Mouse (Mus musculus) midbrain, postnatal 0 days (tissue): ENCODE data around the gene Necap2. TPM values are rescaled to one million over a fixed set of nuclear protein-coding genes. Genes with fewer than 3 reads are reported as not detected.

Experiments
- ATAC-seq: fragments of 200-750 bp; cut with Nextera tagmentation; 2 replicates; pipeline ENCODE4 v1.8.0; 2017; ENCODE audit warnings: moderate number of reproducible peaks, mild to moderate bottlenecking, moderate TSS enrichment, moderate library complexity; ENCODE audit not compliant: low FRiP score
- DNase-seq: peaks from one replicate; pipeline ENCODE4 v3.0.0-alpha.2; 2015; ENCODE audit warnings: low spot score
- H3K27ac ChIP-seq: fragments of 300-500 bp; sonication (generic); 2 replicates; pipeline ENCODE4 v1.5.1; 2014; ENCODE audit warnings: low read depth, mild to moderate bottlenecking, low read length, mixed read lengths
- H3K27me3 ChIP-seq: fragments of 300-500 bp; sonication (generic); 2 replicates; pipeline ENCODE4 v1.6.1; 2014; ENCODE audit warnings: low read length, control low read depth, mixed read lengths; ENCODE audit not compliant: insufficient read depth
- H3K36me3 ChIP-seq: fragments of 300-500 bp; sonication (generic); 2 replicates; pipeline ENCODE4 v1.6.1; 2014; ENCODE audit warnings: low read length, control low read depth, mixed read lengths; ENCODE audit not compliant: insufficient read depth
- H3K4me1 ChIP-seq: fragments of 300-500 bp; sonication (generic); 2 replicates; pipeline ENCODE4 v1.6.1; 2014; ENCODE audit warnings: mild to moderate bottlenecking, control low read depth, antibody characterized with exemption, low read length, mixed read lengths; ENCODE audit not compliant: insufficient read depth
- H3K4me2 ChIP-seq: fragments of 300-500 bp; sonication (generic); 2 replicates; pipeline ENCODE4 v1.6.1; 2014; ENCODE audit warnings: low read depth, mild to moderate bottlenecking, low read length, mixed read lengths; ENCODE audit not compliant: poor library complexity, severe bottlenecking
- H3K4me3 ChIP-seq: fragments of 300-500 bp; sonication (generic); 2 replicates; pipeline ENCODE4 v1.5.1; 2014; ENCODE audit warnings: low read depth, mild to moderate bottlenecking, low read length, moderate library complexity
- H3K9ac ChIP-seq: fragments of 300-500 bp; sonication (generic); replicated peaks from 2 replicates; pipeline ENCODE4 v1.6.1; 2014; ENCODE audit warnings: mild to moderate bottlenecking, low read length, moderate library complexity, mixed read lengths; ENCODE audit not compliant: poor library complexity, severe bottlenecking
- H3K9me3 ChIP-seq: fragments of 300-500 bp; sonication (generic); 2 replicates; pipeline ENCODE4 v1.6.1; 2016; ENCODE audit warnings: low read length, control low read depth
- CTCF ChIP-seq: IDR thresholded peaks from 2 replicates; pipeline ENCODE4 v1.5.1; 2016; ENCODE audit warnings: antibody characterized with exemption, mild to moderate bottlenecking
- WGBS: fragments of 180-500 bp; shearing (Covaris S2); extraction: QIAGEN DNeasy Blood & Tissue Kit; methylation state at CpG from one replicate; pipeline ENCODE4 v1.1.7; 2014; 5-methylcytosine and 5-hydroxymethylcytosine counted together
- polyA plus RNA-seq: library from polyadenylated mRNA; unstranded; fragments of >200 nt; fragmentation: Nextera tagmentation; extraction: Ambion mirVana; gene quantifications from 2 replicates; pipeline ENCODE4 v1.2.1, GENCODE M21; 2015
- total RNA-seq: library from RNA; depleted of rRNA; stranded (reverse); fragments of >200 nt; gene quantifications from 2 replicates; pipeline ENCODE4 v1.2.3, GENCODE M21; 2014; rRNA removed

Gene Necap2
- total and polyA plus RNA-seq, 2 experiments from 2014 or later: 42.2 to 54.5 TPM

GRCm38 (mm10) chr4:141020811-141021613 lies 57.1 kb downstream of the Necap2 start:
- Histone ChIP-seq H3K4me1 (0 out of 2 replicates have a peak, but pooled peaks cover 7% of the 10 kb centered on the region), H3K27me3 (no peaks in the 10 kb centered on the region), H3K9me3 (no peaks in the 10 kb centered on the region), H3K27ac (peak overlapping the region; percentile 52), H3K4me3 (no peak overlapping the region), H3K9ac (no peak overlapping the region), H3K4me2 (no peak overlapping the region), H3K36me3 (peaks cover 12% of the 10 kb centered on the region)
- no peak for TF ChIP-seq CTCF
- ATAC-seq (peak; percentile 59), DNase-seq (peak; percentile 81)
- WGBS: 21% methylated on average over 14 of the region's 14 CpGs

- H3K27me3 ChIP-seq: no peaks in the 10 kb centered on the region
- H3K4me1 ChIP-seq: 0 out of 2 replicates have a peak, but pooled peaks cover 7% of the 10 kb centered on the region
- DNase-seq: no peak
- H3K9me3 ChIP-seq: no peaks in the 10 kb centered on the region
- no peak for ATAC-seq
- 90% methylated on average over 17 of the region's 17 CpGs for WGBS
- H3K4me2 ChIP-seq: no peak overlapping the region
- no peak overlapping the region for H3K9ac ChIP-seq
- H3K4me3 ChIP-seq: no peak overlapping the region
- no peak overlapping the region for H3K27ac ChIP-seq
- TF ChIP-seq CTCF: no peak
- peaks cover 16% of the 10 kb centered on the region for H3K36me3 ChIP-seq
These were observed 57.9 kb downstream of the Necap2 start for GRCm38 (mm10) chr4:141020220-141020619.

GRCm38 (mm10) chr4:141017657-141018436 lies 60.3 kb downstream of the Necap2 start:
- Histone ChIP-seq H3K4me3 (no peak overlapping the region), H3K9ac (no peak overlapping the region), H3K4me1 (0 out of 2 replicates have a peak, but pooled peaks cover 7% of the 10 kb centered on the region), H3K36me3 (peaks cover 32% of the 10 kb centered on the region), H3K27ac (no peak overlapping the region), H3K4me2 (no peak overlapping the region), H3K9me3 (no peaks in the 10 kb centered on the region), H3K27me3 (no peaks in the 10 kb centered on the region)
- ATAC-seq (no peak), DNase-seq (no peak)
- WGBS: 82% methylated on average over 29 of the region's 29 CpGs
- TF ChIP-seq CTCF: no peak

Other genes with a start within 250 kb of the Necap2 start
- 0.14 and 0.16 TPM in 2 replicates for gene Padi1, start 232.6 kb downstream of the Necap2 start, total RNA-seq
- 0.06 TPM in 1 of 2 replicates, not detected in the other for gene Padi1, start 232.6 kb downstream of the Necap2 start, polyA plus RNA-seq
- gene Padi2, start 172.0 kb downstream of the Necap2 start, total RNA-seq: 3.1 and 7.1 TPM in 2 replicates
- 2.7 and 3.3 TPM in 2 replicates for gene Padi2, start 172.0 kb downstream of the Necap2 start, polyA plus RNA-seq
- gene Sdhb, start 117.2 kb downstream of the Necap2 start, total RNA-seq: 194 and 243 TPM in 2 replicates
- gene Sdhb, start 117.2 kb downstream of the Necap2 start, polyA plus RNA-seq: 529 and 575 TPM in 2 replicates
- 379 and 419 TPM in 2 replicates for gene Atp13a2, start 91.5 kb downstream of the Necap2 start, total RNA-seq
- 182 and 201 TPM in 2 replicates for gene Atp13a2, start 91.5 kb downstream of the Necap2 start, polyA plus RNA-seq
- 19.5 and 32.4 TPM in 2 replicates for gene Mfap2, start 67.9 kb downstream of the Necap2 start, total RNA-seq
- gene Mfap2, start 67.9 kb downstream of the Necap2 start, polyA plus RNA-seq: 103 and 104 TPM in 2 replicates
- 22.0 and 33.2 TPM in 2 replicates for gene Crocc, start 17.8 kb downstream of the Necap2 start, total RNA-seq
- gene Crocc, start 17.8 kb downstream of the Necap2 start, polyA plus RNA-seq: 3.2 and 4.2 TPM in 2 replicates
- gene Spata21, start 10.0 kb upstream of the Necap2 start, total RNA-seq: 0.27 and 4.4 TPM in 2 replicates
- gene Spata21, start 10.0 kb upstream of the Necap2 start, polyA plus RNA-seq: 0.25 and 1.4 TPM in 2 replicates
- gene Szrd1, start 61.4 kb upstream of the Necap2 start, total RNA-seq: 58.7 and 64.3 TPM in 2 replicates
- gene Szrd1, start 61.4 kb upstream of the Necap2 start, polyA plus RNA-seq: 13.5 and 16.2 TPM in 2 replicates
- gene Fbxo42, start 69.6 kb upstream of the Necap2 start, total RNA-seq: 23.6 and 26.6 TPM in 2 replicates
- gene Fbxo42, start 69.6 kb upstream of the Necap2 start, polyA plus RNA-seq: 16.9 and 17.7 TPM in 2 replicates
- gene Rsg1, start 135.6 kb upstream of the Necap2 start, total RNA-seq: 4.6 and 6.0 TPM in 2 replicates
- gene Rsg1, start 135.6 kb upstream of the Necap2 start, polyA plus RNA-seq: 5.2 and 5.3 TPM in 2 replicates
- 0.76 and 1.3 TPM in 2 replicates for gene Arhgef19, start 161.1 kb upstream of the Necap2 start, total RNA-seq
- 1.1 and 1.3 TPM in 2 replicates for gene Arhgef19, start 161.1 kb upstream of the Necap2 start, polyA plus RNA-seq
- gene Epha2, start 222.9 kb upstream of the Necap2 start, total RNA-seq: 3.1 and 3.2 TPM in 2 replicates
- 0.27 and 0.30 TPM in 2 replicates for gene Epha2, start 222.9 kb upstream of the Necap2 start, polyA plus RNA-seq